Mouse (Mus musculus): Measurements from ENCODE around the gene Ralgapa2.

DNA sequence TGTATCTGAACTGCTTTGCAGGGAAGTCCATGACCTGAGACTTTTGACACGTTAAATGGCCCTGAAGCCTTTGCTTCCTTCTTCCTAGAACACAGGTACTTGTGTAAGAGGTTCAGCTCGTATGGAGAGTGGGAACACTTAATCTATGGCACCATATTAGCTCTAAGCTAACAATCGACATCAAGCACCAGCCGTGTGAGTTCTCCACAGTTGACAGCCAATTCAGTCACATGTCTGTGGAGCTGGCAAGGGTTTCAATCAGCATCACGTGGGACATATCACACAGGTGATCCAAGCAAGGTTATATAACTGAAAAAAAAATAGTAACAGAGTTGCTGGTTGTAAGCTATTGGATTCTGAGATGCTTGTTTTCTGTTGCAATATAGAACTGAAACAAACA lies 43.2 kb upstream of the Ralgapa2 start:
- TF ChIP-seq EP300 (IDR thresholded peaks at IDR 0.05; ENCODE audit: insufficient read depth, low read depth, low read length), result no peak
- TF ChIP-seq POLR2A (IDR thresholded peaks at IDR 0.05; ENCODE audit: insufficient read depth, low read length), result no peak
- no peak for TF ChIP-seq CTCF (IDR thresholded peaks at IDR 0.05; ENCODE audit: low read depth, low read length)

Data from ES-Bruce4 (cell line).